Mouse (Mus musculus) activated CD4-positive, CD25-positive, alpha-beta regulatory T cell, adult 4 months (primary cell): ENCODE measurements around the gene Akap2. TPM values are rescaled to one million over a fixed set of nuclear protein-coding genes. Genes with fewer than 3 reads are reported as not detected.

Experiments used
- ATAC-seq: one replicate; pipeline ENCODE4 v1.8.0; 2017
- polyA plus RNA-seq, 2 experiments: library from polyadenylated mRNA; unstranded; fragments of 100-300 nt; shearing (Covaris generic); gene quantifications; one replicate each; pipeline ENCODE4 v1.2.1; 2017

The Akap2 gene
- polyA plus RNA-seq, 2 experiments from 2014 or later: 3.5 to 5.0 TPM

- ATAC-seq: no peak
Observed at GRCm38 (mm10) chr4:57839343-57839742, 121.9 kb downstream of the Akap2 start.

GRCm38 (mm10) chr4:57841911-57842310, 124.5 kb downstream of the Akap2 start:
- ATAC-seq: no peak

- ATAC-seq: no peak
Observed at GRCm38 (mm10) chr4:57842472-57843305, 125.2 kb downstream of the Akap2 start.

DNA sequence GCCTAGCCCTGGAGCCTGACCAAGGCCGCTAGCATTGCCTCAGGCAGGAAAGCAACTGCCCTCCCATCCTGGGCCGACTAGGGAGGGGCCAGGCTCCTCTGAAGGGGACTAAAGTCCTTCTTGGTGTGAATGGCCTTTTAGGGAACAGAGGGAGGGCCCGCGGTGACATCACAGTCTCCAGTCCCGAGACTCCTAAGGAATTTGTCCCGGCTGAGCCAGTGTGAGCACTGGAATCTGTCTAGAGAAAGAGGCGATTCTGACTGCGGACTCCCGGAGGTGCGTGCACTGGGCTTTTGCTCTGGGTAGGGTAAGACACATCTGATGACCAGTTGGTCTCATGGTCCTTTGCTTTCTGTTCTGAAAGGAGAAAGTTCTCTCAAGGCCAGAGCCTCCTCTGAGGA, 127.6 kb downstream of the Akap2 start:
- ATAC-seq: no peak

GRCm38 (mm10) chr4:57845541-57846210, 128.2 kb downstream of the Akap2 start:
- no peak for ATAC-seq

DNA sequence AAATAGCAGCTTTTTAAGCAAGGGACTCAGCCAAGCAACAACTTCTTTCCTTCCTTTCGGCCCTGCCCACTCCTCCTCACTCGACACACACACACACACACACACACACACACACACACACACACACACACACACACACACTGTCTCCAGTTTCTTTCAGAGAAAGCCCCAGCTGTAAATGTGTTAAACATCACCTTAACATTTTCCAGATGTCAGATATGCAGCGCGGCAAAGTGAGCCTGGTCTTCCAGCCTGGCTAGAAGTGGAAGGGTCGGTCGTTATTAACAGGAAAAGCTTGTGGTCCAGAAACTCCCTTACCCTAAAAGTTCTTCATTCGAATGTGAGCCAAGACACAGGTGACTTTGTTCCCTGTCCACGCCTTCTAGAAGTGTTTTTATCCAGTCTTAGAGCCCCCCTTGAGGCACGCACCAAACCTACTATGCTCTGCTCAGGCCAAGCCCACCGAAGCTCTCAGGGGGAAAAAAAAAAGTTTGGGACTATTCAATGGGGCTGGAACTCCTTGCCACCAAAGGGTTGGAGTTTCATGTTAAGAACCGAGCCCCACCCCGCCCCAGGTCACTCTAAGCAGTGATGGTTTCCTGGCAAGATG, 129.0 kb downstream of the Akap2 start:
- ATAC-seq: no peak

GRCm38 (mm10) chr4:57846991-57847422, 129.6 kb downstream of the Akap2 start:
- ATAC-seq: no peak

GRCm38 (mm10) chr4:57847676-57848075, 130.2 kb downstream of the Akap2 start:
- no peak for ATAC-seq

- no peak for ATAC-seq
Observed at GRCm38 (mm10) chr4:57849465-57849864, 132.0 kb downstream of the Akap2 start.

- no peak for ATAC-seq
Observed at GRCm38 (mm10) chr4:57851731-57852130, 134.3 kb downstream of the Akap2 start.

- no peak for ATAC-seq
Observed at GRCm38 (mm10) chr4:57852461-57853040, 135.1 kb downstream of the Akap2 start.

DNA sequence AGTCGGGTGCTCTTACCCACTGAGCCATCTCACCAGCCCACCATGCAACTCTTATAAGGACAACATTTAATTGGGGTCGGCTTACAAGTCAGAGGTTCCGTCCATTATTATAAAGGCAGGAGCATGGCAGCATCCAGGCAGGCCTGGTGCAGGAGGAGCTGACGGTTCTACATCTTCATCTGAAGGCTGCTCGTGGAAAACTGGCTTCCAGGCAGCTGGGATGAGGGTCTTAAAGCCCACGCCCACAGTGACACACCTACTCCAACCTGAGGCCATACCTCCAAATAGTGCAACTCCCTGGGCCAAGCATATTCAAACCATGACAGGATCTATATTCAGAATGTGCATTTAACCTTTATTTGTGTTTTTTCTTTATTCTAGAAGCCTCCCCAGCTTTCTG, 136.7 kb downstream of the Akap2 start:
- ATAC-seq: no peak

GRCm38 (mm10) chr4:57855281-57855941, 138.0 kb downstream of the Akap2 start:
- ATAC-seq: no peak

GRCm38 (mm10) chr4:57856673-57857072, 139.2 kb downstream of the Akap2 start:
- no peak for ATAC-seq

- ATAC-seq: no peak
Observed at GRCm38 (mm10) chr4:57860204-57860611, 142.8 kb downstream of the Akap2 start.

GRCm38 (mm10) chr4:57861166-57861565, 143.7 kb downstream of the Akap2 start:
- no peak for ATAC-seq

GRCm38 (mm10) chr4:57861856-57862255, 144.4 kb downstream of the Akap2 start:
- ATAC-seq: no peak

DNA sequence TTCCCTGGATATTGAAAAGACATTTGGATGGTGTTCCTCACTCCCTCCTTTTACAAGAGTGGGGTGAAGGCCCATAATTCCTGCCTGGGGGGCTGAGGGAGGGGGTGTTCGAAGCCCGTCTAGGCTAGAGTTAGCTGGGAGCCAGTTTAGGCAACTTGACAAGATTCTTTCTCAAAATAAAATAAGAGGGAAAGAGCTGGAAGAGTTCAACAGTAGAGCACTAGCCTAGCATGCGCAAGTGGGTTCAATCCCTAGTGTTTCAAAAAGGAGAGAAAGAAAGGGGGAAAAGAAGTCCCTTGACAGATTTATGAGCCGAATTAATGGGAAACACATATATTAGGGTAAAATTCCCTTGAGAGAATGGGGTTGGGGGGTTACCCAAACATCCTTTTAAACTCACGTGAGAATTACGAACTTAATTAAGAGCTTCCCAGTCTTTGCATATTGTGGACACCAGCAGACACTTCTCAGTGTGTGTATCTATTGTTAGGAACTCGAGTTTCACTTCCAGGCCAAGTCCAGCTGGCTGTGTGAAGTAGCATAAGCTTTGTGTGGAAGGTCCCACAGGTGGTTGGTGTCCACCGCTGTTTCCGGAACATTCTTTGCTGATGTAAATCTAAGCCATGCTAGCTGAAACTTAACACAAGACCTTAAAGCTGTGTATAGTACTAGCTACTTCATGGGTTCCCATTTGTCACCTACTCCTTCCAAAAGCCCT, 145.0 kb downstream of the Akap2 start:
- ATAC-seq: no peak

GRCm38 (mm10) chr4:57866088-57866487, 148.6 kb downstream of the Akap2 start:
- ATAC-seq: no peak

- no peak for ATAC-seq
Observed at GRCm38 (mm10) chr4:57866990-57867389, 149.5 kb downstream of the Akap2 start.

DNA sequence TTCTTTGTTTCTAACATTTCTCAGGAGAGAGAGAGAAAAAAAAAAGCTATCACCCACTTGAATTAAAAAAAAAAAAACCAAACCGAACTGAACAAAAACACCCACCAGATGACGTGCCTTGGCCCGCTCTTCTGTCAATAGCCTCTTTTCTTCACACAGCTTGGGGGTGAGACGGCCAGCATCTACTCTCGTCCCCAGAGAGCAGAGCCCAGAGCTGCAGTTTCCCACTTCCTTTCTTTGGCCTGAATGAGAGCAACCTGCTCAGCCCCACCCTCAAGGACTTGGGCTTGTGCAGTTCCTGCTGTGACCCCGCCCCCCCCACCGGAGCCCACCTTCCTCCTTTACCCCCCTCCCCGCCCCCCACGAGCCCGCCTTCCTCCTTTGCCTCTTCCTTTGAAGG, 150.0 kb downstream of the Akap2 start:
- peak; percentile 36 for ATAC-seq

DNA sequence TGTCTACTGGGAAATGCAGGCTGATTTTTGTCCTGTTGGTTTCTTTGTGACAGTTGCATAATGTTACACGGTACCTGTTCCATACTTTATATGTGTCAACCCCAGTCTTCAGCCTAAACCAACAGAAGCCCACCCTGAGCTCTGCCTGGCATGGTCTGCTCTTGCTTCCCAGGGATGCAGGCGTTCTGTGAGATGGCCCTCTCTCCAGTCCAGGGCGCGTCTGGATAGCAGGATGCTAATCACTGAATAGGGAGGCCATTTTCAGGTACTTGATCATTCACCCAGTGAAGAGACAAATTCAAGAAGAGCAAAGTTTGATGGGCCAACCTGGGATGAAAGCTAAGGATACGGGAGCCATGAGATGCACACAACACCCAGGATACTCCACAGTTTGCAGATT, 161.7 kb downstream of the Akap2 start:
- no peak for ATAC-seq
